Mouse (Mus musculus) liver, postnatal 0 days (tissue): ENCODE results near the gene Zfand3.

Source experiments
- CTCF ChIP-seq: sonication (generic); IDR thresholded peaks from 2 replicates; pipeline ENCODE4 v1.5.1; 2016; ENCODE audit warnings: antibody characterized with exemption, low read depth
- EP300 ChIP-seq: IDR thresholded peaks from 2 replicates; pipeline ENCODE4 v1.6.1; 2016; ENCODE audit warnings: antibody characterized with exemption, low read depth, mild to moderate bottlenecking

DNA sequence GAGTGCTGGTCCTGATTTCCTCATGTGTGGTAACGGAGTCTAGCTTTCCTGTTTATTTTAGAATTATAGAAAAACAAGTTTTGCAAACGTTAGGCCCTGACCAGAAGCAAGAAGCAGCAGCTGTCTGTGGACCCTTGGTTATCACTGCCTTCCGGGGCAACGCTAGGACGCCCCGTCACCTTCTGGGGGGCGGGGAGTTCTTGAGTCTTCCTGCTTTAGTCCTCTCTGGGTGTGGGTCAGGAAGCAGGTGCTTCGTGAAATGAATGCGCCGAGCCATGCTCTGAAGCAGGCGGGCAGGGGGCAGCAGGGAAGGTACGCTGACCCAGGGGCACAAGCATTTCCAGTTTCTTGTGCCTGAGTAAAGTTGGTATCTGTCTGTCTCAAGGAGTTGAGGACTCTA lies 129.1 kb downstream of the Zfand3 start:
- TF ChIP-seq EP300 = no peak
- no peak for TF ChIP-seq CTCF
